Mouse (Mus musculus): ENCODE measurements around the gene Mdga1. TPM values are rescaled to one million over a fixed set of nuclear protein-coding genes. Genes with fewer than 3 reads are reported as not detected.

The Mdga1 gene
- polyA plus RNA-seq, 1 experiment from 2014 or later, result 1.7 TPM

DNA sequence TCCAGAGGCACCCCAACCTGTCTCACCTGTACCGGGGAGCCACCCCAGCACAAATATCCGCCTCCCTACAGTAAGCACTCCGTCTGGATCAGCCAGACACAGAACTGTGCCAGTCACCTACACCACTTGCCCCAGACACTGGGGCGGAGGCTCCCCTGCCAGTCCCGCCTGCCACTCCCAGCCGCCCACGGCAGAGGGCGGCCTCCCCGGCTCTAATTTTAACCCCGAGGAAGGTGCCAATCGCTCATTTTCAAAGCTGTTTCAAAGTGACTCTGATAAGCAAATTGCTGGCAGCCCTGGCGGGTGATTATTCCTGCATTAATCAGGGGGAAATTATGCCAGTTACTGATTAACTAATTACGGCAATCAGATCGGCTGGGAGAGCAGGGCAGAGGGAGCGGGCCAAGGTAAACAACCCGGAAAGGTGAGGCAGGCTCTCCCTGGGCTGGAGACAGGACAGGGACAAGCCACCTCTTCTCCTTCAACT, 41.1 kb downstream of the Mdga1 start:
- DNase-seq (ENCODE audit: low spot score), result peak; percentile 64
- H3K4me2 ChIP-seq (ENCODE audit: low read length), result 0 out of 2 replicates have a peak overlapping the region, but pooled peaks have one; percentile 7
- no peak overlapping the region for H3K27ac ChIP-seq (ENCODE audit: low read depth)
- H3K9me3 ChIP-seq (ENCODE audit: control insufficient read depth, low read length), result no peaks in the 10 kb centered on the region
- no peaks in the 10 kb centered on the region for H3K27me3 ChIP-seq (replicated peaks; ENCODE audit: control insufficient read depth, insufficient read depth, low read length)
- H3K4me3 ChIP-seq (ENCODE audit: low read depth, low read length), result no peak overlapping the region
- WGBS, result 26% methylated on average over 16 of the region's 16 CpGs
- H3K9ac ChIP-seq (ENCODE audit: low read length), result no peak overlapping the region
- peak; percentile 65; the same call in 1 of the 2 replicates for ATAC-seq (replicated peaks; ENCODE audit: low FRiP score, low TSS enrichment, low read depth)
- no peaks in the 10 kb centered on the region; the same call in 1 of the 2 replicates for H3K4me1 ChIP-seq (replicated peaks; ENCODE audit: control insufficient read depth, insufficient read depth, low read length)
- no peaks in the 10 kb centered on the region for H3K36me3 ChIP-seq (ENCODE audit: control insufficient read depth, insufficient read depth, low read length)

DNA sequence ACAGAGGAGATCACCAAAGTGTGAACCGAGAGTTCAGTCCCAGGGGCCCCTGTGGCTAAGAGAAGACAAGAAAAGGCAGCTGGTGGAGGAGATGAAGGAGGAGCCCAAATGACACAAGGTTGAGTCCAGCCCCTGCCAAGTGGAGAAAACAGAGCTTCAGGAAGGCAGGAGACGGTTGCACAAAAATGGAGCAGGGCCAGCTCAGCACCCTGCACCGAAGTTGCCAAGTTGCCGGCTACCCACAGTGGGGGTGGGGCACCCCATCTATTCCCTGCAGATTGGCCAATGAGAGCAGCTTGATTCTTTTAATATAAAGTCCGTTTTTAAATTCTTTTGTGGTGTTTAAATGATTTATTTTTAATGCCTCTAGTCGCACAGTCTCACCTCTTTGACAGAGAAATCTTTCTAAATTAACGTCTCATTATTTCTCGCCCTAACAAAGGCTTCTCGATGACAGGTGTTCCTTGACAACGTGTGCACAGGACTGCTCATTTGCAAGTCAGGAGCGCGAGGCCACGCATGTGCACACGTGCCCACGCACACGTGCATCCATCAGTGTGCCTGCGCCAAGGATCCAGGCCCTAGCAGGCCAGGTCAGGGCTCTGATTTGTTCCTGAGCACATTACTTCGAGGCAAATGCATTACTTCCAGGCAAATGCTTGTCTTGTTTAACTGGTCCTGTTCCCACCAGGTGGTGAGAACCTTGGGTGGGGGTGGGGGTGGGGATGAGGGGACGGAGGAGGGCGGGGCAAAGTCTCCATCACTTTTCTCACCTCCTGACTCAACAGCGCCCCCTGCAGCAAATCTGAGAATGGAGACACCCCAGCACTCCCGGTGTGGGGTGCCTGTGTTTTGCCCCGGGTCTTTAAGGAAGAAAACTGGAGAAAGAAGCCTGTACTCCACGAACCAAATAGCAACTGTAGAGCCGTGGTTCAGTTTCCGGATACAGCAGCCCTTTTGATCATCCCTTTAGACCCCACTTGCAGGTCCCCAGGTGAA, 44.0 kb downstream of the Mdga1 start:
- Histone ChIP-seq H3K9me3 (ENCODE audit: control insufficient read depth, low read length) (no peaks in the 10 kb centered on the region), H3K4me1 (replicated peaks; ENCODE audit: control insufficient read depth, insufficient read depth, low read length) (no peaks in the 10 kb centered on the region), H3K4me2 (ENCODE audit: low read length) (no peak overlapping the region), H3K4me3 (ENCODE audit: low read depth, low read length) (no peak overlapping the region), H3K9ac (ENCODE audit: low read length) (no peak overlapping the region), H3K36me3 (ENCODE audit: control insufficient read depth, insufficient read depth, low read length) (no peaks in the 10 kb centered on the region), H3K27ac (ENCODE audit: low read depth) (no peak overlapping the region), H3K27me3 (replicated peaks; ENCODE audit: control insufficient read depth, insufficient read depth, low read length) (no peaks in the 10 kb centered on the region)
- 67% methylated on average over 26 of the region's 26 CpGs for WGBS
- no peak for DNase-seq (ENCODE audit: low spot score)
- ATAC-seq (replicated peaks; ENCODE audit: low FRiP score, low TSS enrichment, low read depth), result no peak

DNA sequence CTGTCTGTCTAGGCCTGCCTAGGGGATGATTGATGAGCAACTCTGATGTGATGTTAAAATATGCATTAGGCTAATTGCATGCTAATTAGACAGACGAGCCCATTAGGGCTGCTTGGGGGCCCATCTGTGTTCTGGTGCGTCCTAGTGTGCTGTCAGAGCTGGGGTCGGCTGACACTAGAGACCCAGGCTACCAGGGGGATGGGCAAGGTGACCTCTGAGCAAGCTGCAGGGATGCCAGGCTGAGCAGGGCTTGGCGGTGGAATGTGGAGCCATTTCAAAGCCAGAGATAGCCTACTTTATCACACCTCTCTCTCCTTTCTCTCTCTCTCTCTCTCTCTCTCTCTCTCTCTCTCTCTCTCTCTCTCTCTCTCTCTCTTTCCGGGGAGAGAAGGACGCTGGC, 49.8 kb downstream of the Mdga1 start:
- Histone ChIP-seq H3K4me2 (ENCODE audit: low read length) (no peak overlapping the region), H3K9ac (ENCODE audit: low read length) (no peak overlapping the region), H3K36me3 (ENCODE audit: control insufficient read depth, insufficient read depth, low read length) (no peaks in the 10 kb centered on the region), H3K4me3 (ENCODE audit: low read depth, low read length) (no peak overlapping the region), H3K27ac (ENCODE audit: low read depth) (no peak overlapping the region), H3K9me3 (ENCODE audit: control insufficient read depth, low read length) (no peaks in the 10 kb centered on the region), H3K27me3 (replicated peaks; ENCODE audit: control insufficient read depth, insufficient read depth, low read length) (no peaks in the 10 kb centered on the region), H3K4me1 (replicated peaks; ENCODE audit: control insufficient read depth, insufficient read depth, low read length) (peaks cover 4% of the 10 kb centered on the region; the same call in 1 of the 2 replicates)
- 52% methylated on average over 6 of the region's 6 CpGs for WGBS
- DNase-seq (ENCODE audit: low spot score) (no peak), ATAC-seq (replicated peaks; ENCODE audit: low FRiP score, low TSS enrichment, low read depth) (no peak)

DNA sequence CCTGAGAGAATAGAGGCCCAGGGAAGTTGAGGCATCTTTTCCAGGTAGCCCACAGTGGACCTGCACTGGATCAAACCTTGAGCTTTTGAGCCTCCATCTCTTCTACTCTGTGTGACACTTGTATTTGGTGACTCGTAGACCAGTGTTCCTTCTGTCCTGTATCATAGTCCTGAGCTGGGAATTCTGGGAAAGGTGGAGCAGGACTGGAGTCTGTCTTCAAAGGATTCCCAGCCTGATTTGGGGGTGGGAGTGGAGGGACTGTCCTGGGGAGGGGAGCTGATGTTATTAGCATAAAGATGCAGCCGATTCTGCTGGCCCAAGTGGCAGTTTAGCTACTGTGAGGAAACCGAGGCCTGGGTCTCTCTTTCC, 50.4 kb downstream of the Mdga1 start:
- H3K36me3 ChIP-seq (ENCODE audit: control insufficient read depth, insufficient read depth, low read length), result no peaks in the 10 kb centered on the region
- DNase-seq (ENCODE audit: low spot score) (no peak), ATAC-seq (replicated peaks; ENCODE audit: low FRiP score, low TSS enrichment, low read depth) (no peak)
- peaks cover 4% of the 10 kb centered on the region; the same call in 1 of the 2 replicates for H3K4me1 ChIP-seq (replicated peaks; ENCODE audit: control insufficient read depth, insufficient read depth, low read length)
- no peak overlapping the region for H3K4me3 ChIP-seq (ENCODE audit: low read depth, low read length)
- H3K4me2 ChIP-seq (ENCODE audit: low read length), result no peak overlapping the region
- WGBS, result 71% methylated on average over 3 of the region's 3 CpGs
- no peak overlapping the region for H3K9ac ChIP-seq (ENCODE audit: low read length)
- H3K27ac ChIP-seq (ENCODE audit: low read depth), result no peak overlapping the region
- H3K9me3 ChIP-seq (ENCODE audit: control insufficient read depth, low read length), result no peaks in the 10 kb centered on the region
- no peaks in the 10 kb centered on the region for H3K27me3 ChIP-seq (replicated peaks; ENCODE audit: control insufficient read depth, insufficient read depth, low read length)

DNA sequence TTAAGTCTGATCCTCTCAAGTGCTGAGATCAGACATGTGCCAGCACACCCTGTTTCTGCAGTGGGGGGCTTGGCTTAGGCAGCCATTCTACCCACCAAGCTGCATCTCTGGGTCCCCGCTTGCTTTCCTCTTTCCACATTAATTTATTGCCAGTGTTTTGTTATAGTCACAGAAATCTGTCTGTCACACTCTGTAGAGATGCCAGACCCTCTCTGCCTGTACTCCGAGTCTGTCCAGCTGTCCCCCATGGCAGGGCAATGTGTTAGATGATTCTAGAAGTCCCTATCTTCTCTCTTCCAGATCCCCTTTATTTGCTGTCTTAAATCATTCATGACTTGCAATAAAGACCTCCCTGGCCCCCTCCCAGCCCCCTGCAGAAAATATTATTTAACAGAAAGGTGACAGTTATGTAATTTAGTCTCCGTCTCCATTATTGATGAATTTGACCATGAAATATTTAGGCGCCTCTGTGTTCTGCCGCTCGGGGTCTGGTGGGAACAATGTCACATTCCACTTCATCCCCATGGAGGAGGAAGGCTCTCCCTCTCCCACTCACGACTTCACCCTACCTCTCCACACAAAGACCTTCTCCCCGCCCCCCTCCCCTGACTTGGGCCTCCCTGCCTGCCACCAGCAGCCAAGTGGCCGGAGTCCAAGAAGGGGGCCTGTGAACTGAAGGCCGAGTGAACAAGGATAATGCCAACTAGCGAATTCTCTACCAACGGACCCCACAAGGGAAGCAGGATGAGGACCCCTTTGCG, 50.9 kb downstream of the Mdga1 start:
- DNase-seq (ENCODE audit: low spot score) (no peak), ATAC-seq (replicated peaks; ENCODE audit: low FRiP score, low TSS enrichment, low read depth) (no peak)
- Histone ChIP-seq H3K36me3 (ENCODE audit: control insufficient read depth, insufficient read depth, low read length) (no peaks in the 10 kb centered on the region), H3K4me2 (ENCODE audit: low read length) (no peak overlapping the region), H3K4me1 (replicated peaks; ENCODE audit: control insufficient read depth, insufficient read depth, low read length) (peaks cover 4% of the 10 kb centered on the region; the same call in 1 of the 2 replicates), H3K27ac (ENCODE audit: low read depth) (no peak overlapping the region), H3K27me3 (replicated peaks; ENCODE audit: control insufficient read depth, insufficient read depth, low read length) (no peaks in the 10 kb centered on the region), H3K9me3 (ENCODE audit: control insufficient read depth, low read length) (no peaks in the 10 kb centered on the region), H3K9ac (ENCODE audit: low read length) (no peak overlapping the region), H3K4me3 (ENCODE audit: low read depth, low read length) (no peak overlapping the region)
- 69% methylated on average over 13 of the region's 13 CpGs for WGBS

DNA sequence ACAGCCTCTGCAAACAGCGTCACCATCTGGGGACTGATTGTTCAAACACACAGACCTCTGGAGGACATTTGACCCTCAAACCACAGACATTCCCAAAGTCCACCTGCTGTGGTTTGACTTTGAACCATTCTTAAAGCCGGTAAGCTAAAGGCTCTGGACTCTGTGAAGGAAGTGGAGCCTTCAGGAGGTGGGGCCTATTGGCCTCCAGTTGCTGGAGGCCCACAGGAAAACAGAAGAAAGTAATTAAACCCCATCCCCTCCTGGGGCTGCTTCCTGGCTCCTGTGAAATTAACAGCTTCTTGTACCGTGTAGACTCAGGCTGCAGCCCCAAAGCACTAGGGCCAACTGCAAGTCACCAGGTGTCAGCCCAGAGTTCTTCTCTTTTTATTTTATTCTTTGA, 52.9 kb downstream of the Mdga1 start:
- ATAC-seq (replicated peaks; ENCODE audit: low FRiP score, low TSS enrichment, low read depth) (no peak), DNase-seq (ENCODE audit: low spot score) (no peak)
- Histone ChIP-seq H3K4me2 (ENCODE audit: low read length) (no peak overlapping the region), H3K27ac (ENCODE audit: low read depth) (no peak overlapping the region), H3K9ac (ENCODE audit: low read length) (no peak overlapping the region), H3K4me1 (replicated peaks; ENCODE audit: control insufficient read depth, insufficient read depth, low read length) (peaks cover 4% of the 10 kb centered on the region), H3K36me3 (ENCODE audit: control insufficient read depth, insufficient read depth, low read length) (no peaks in the 10 kb centered on the region), H3K9me3 (ENCODE audit: control insufficient read depth, low read length) (no peaks in the 10 kb centered on the region), H3K27me3 (replicated peaks; ENCODE audit: control insufficient read depth, insufficient read depth, low read length) (no peaks in the 10 kb centered on the region), H3K4me3 (ENCODE audit: low read depth, low read length) (no peak overlapping the region)
- WGBS, result 21% methylated on average over 3 of the region's 3 CpGs

DNA sequence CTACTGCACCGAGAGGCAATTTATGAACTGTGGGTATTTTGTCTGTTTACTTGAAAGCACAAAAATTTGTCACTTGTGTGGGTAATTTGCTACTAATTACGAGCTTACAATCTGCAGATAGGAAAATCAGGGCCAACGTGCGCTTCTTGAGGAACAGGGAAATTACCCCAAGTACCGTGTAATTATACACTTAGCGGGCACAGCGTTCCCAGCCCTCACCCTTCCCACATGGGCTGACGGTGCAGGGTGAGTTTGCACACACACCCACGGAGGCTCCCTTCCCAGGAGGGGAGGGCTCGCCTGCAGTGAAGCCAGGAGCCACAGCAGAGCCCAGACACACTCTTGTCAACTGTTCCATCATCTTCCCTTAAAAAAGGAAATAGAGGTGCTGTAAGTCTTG, 54.1 kb downstream of the Mdga1 start:
- Histone ChIP-seq H3K4me1 (replicated peaks; ENCODE audit: control insufficient read depth, insufficient read depth, low read length) (peaks cover 4% of the 10 kb centered on the region), H3K4me2 (ENCODE audit: low read length) (no peak overlapping the region), H3K27ac (ENCODE audit: low read depth) (no peak overlapping the region), H3K4me3 (ENCODE audit: low read depth, low read length) (no peak overlapping the region), H3K9ac (ENCODE audit: low read length) (no peak overlapping the region), H3K9me3 (ENCODE audit: control insufficient read depth, low read length) (no peaks in the 10 kb centered on the region), H3K27me3 (replicated peaks; ENCODE audit: control insufficient read depth, insufficient read depth, low read length) (no peaks in the 10 kb centered on the region), H3K36me3 (ENCODE audit: control insufficient read depth, insufficient read depth, low read length) (no peaks in the 10 kb centered on the region)
- ATAC-seq (replicated peaks; ENCODE audit: low FRiP score, low TSS enrichment, low read depth), result no peak
- 76% methylated on average over 10 of the region's 10 CpGs for WGBS
- no peak for DNase-seq (ENCODE audit: low spot score)

DNA sequence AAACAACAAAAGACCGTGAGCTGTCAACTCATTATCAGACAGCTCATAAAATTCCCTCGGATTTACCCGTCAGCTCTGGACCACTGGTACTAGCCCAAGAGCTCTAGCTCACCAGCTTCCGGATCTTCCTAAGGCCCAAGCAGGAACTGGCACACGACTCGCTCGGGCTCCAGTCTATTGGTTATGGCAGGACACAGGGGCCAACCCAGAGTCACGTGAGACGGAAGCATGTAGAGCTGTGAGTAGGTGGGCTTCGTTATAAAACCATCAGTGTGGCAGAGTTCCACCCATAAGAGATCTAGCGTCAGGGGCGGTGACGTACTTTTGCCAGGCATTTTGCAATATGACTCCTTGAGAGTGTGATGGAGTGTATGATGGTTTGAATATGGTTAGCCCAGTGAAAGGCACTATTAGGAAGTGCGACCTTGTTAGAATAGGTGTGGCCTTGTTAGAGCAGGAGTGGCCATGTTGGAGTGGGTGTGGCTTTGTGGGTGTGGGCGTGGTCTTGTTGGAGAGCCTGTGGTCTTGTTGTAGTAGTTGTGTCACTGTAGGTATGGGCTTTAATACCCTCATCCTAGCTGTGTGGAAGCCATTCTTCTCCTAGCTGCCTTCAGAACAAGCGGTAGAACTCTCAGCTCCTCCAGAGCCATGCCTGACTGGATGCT, 56.5 kb downstream of the Mdga1 start:
- ATAC-seq (replicated peaks; ENCODE audit: low FRiP score, low TSS enrichment, low read depth) (no peak), DNase-seq (ENCODE audit: low spot score) (no peak)
- WGBS, result 86% methylated on average over 16 of the region's 16 CpGs
- Histone ChIP-seq H3K4me1 (replicated peaks; ENCODE audit: control insufficient read depth, insufficient read depth, low read length) (no peaks in the 10 kb centered on the region; the same call in 1 of the 2 replicates), H3K9ac (ENCODE audit: low read length) (no peak overlapping the region), H3K9me3 (ENCODE audit: control insufficient read depth, low read length) (no peaks in the 10 kb centered on the region), H3K27ac (ENCODE audit: low read depth) (no peak overlapping the region), H3K36me3 (ENCODE audit: control insufficient read depth, insufficient read depth, low read length) (no peaks in the 10 kb centered on the region), H3K4me2 (ENCODE audit: low read length) (no peak overlapping the region), H3K4me3 (ENCODE audit: low read depth, low read length) (no peak overlapping the region), H3K27me3 (replicated peaks; ENCODE audit: control insufficient read depth, insufficient read depth, low read length) (no peaks in the 10 kb centered on the region)

Measured in intestine, embryonic 14.5 days (tissue).